Mouse (Mus musculus) frontal cortex, postnatal 25 days (tissue): ENCODE measurements at regions not wholly inside any gene's neighbourhood (a gene's known extent, or its start where the extent isn't known, plus 50 kb on each side); places are given as distances from the start of the nearest gene placed in this dataset.

Experiments used
- DNase-seq, 2 experiments: peaks; one replicate each; pipeline ENCODE4 v3.0.0; 2022; ENCODE audit warnings: low spot score in 2 of 2

DNA sequence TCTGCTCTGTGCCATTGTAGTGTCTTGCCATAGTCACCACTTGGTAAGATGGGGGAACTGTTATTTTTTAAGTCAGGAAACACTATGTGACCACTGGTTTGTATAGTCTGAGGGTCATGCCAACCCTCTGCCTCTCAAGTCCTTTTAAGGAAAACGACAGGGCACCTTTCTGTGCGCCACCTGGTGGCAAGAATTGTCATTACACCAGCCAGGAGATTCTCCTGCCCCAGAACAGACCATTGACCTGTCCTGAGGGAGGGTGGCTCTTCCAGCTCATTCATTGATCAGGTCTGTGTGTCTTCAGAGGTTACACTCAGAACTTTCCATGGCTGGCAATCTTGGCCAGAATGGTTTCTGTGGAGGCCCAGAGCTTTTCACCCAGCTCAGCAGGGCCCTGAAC lies 166.9 kb downstream of the Bmp7 start:
- DNase-seq = peak; percentile 37 to 54

- DNase-seq = no peak
These were observed 163.6 kb downstream of the Bmp7 start for GRCm38 (mm10) chr2:172776485-172776884.

GRCm38 (mm10) chr2:172777774-172778173 lies 162.3 kb downstream of the Bmp7 start:
- no peak for DNase-seq

GRCm38 (mm10) chr2:172779096-172779495 lies 161.0 kb downstream of the Bmp7 start:
- no peak for DNase-seq

DNA sequence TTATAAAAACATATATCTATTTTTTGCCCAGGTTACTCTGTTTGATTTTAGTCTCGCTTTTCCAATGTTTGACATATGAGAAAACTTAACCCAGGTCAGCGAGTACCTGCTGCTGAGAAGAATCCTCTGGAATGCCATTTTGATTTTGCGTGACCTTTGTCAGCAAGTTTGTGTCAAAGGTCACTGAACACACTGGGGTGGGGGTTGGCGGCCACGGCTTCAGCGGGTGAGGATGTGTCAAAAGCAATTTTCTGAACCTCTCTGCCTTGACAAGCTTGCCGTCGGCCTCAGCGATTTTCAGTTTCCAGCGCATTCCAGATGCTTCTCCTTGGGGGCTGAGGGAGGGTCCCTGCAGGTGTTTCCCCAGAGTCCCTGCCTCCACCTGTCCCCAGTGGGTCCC lies 157.4 kb downstream of the Bmp7 start:
- DNase-seq = no peak

- DNase-seq = no peak
These were observed 153.8 kb downstream of the Bmp7 start for GRCm38 (mm10) chr2:172786297-172786696.

DNA sequence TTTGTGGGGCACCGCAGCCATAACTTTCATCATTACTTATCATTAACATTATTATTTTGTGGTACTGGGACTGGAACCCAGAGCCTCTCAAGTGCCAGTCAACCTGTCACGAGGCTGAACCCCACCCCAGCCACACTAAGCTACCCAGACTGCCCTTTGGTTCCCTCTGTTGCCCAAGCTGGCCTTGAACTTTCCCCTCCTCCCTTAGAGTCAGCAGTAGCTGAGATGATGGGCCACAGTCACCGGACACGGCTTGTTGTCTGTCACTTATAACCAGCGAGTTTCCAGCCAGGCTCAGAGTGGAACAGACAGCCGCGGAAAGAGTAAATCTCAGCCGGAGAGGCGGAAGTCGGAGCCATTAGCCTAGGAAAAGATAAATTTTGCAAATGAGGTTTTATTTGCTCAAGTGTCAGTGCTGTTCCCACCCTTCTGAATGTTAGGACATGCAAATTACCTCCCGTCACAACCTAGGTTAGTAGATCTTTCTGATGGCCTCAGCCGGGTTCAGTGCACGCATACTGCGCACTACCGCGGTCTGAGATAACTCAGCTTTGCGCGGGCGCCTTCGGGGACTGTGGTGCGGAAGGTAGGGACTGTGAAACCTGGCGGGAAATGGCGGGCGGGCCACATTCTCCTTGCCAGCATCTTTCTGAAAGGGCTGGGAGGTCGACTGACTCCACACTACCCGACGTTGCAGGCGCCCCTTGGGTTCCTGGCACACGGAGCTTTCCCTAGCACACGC lies 152.7 kb downstream of the Bmp7 start:
- DNase-seq = no peak

GRCm38 (mm10) chr2:172789260-172789659 lies 150.9 kb downstream of the Bmp7 start:
- no peak for DNase-seq

DNA sequence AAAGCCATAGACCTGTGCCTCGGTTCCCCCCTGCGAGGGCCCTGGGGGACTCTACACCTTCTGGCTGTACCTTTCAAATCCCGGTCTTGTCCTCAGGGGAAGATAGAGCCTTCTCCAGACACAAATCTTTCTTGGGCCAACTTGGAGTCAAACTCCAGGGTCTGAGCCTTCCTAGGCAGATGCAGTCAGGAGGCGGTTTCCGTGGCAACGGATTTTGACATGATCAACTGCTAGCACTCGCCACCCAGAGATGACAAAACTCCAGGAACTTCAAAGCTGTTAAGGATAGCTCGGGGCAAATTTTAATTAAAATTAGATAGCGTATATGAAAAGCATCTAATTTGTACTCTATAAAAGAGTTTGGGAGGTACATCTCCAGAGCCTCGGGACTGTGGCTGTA lies 147.6 kb downstream of the Bmp7 start:
- DNase-seq = no peak

- DNase-seq = no peak
These were observed 146.1 kb downstream of the Bmp7 start for GRCm38 (mm10) chr2:172793991-172794390.

DNA sequence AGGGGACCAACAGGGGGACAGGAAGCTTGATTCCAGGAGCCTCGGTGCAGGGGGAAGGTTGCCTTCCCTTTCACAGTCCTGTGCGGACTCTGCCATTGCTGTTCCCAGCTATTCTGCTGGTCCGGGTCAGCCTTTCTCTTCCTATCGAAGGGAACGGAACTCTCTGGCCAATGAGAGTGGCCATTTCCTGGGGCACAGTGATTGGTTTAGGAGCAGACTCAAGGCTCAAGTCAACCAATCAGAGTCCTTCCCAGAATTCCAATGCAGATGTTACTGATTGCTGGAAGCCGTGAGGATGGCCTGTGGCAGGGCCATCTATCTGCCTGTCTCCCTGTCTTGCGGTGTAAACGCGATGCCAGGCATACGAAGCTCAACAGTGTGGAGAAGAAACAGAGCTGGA lies 145.3 kb downstream of the Bmp7 start:
- DNase-seq = no peak

GRCm38 (mm10) chr2:172796104-172796503 lies 144.0 kb downstream of the Bmp7 start:
- no peak for DNase-seq

GRCm38 (mm10) chr2:172796955-172797354 lies 143.2 kb downstream of the Bmp7 start:
- no peak for DNase-seq

DNA sequence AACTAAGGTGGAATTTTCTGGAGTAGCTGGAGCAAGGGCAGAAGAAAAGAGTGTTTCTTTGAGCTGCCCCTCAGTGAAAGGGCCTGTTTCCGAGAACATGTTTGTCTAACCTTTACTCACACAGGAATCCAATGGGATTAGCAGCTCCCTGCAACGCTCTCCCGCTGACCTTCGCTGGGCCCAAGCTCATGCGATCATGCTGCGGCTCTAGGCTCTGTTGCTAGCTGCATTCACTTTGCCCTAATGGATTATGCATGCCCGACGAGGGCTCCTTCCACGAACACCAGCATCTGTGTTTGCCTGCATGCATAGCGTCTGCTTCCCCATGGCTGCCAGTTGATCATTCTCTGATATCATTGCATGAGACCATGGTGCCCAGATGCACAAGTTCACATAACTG lies 140.2 kb downstream of the Bmp7 start:
- DNase-seq = no peak

DNA sequence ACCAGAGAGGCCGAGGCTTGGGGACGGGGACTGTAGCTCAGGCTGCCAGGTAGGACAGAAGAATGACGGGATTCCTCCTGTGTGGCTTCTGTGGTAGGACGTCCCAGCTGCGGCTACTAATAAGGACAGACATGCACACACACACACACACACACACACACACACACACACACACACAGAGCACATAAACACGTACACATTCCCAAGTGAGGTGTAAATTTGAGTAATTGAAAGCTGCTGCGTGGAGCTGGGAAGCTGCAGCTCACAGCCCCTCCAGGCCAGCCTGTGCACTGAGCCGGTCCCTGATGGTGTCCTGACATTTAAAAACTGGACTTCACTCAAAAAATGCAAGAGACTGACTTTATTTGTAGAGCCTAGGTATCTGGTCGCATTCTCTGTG lies 139.3 kb downstream of the Bmp7 start:
- no peak for DNase-seq

- no peak for DNase-seq
These were observed 138.3 kb downstream of the Bmp7 start for GRCm38 (mm10) chr2:172801804-172802203.

- DNase-seq = no peak
These were observed 132.7 kb downstream of the Bmp7 start for GRCm38 (mm10) chr2:172807446-172807845.

DNA sequence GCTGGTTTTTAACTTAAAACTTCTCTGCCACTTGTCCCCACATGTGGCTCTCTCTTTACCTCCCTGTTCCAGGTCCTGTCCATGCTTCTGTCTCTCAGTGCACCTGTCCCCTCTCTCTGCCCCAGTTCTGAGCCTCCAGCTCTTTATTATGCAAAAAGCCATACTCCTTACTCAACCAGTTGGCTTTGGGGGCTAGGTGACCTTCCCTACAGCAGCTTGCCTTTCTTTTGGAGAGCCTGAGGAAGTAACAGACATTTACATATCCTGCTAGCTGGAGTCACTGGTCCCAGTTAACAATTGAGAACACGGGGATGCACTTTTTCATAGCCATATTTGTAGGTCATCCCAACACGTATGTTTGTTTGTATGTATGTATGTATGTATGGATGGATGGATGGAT lies 130.8 kb downstream of the Bmp7 start:
- no peak for DNase-seq

DNA sequence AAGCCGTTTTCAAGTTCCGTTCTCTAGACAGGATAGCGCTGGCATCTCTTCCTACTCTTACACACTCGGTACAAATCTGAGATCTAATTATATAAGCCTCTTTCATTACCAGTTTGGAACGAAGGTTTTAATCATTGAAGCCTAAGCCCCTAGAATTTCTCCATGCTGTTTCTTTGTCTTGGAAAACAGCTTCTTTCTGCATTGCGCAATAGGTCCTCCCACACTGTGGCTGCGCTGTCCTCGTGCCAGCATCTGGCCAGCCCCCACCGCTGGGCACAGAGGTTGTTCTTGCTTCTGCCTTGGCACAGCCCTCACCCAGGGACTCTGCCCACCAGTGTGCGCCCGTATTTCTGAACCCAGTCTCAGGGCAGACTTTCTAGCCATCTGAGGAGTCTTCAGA lies 126.8 kb downstream of the Bmp7 start:
- DNase-seq = no peak

GRCm38 (mm10) chr2:172813906-172814305 lies 126.2 kb downstream of the Bmp7 start:
- DNase-seq = no peak

DNA sequence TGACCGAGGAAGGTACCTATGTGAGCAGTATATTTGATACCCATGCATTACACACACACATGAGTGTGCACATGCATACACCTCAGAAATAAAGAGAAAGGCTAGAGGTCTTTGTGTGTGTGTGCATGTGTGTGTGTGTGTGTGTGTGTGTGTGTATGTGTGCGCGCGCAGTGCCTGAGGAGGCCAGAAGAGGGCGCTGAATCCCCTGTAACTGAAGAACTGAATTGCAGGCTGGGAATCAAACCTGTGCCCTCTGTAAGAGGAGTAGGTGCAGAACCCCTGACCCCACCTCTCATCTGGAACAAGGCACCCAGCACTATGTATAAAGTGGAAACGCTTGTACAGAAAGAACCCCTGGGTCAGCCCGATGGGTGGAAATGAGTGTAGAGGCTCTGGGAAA lies 125.0 kb downstream of the Bmp7 start:
- DNase-seq = no peak

DNA sequence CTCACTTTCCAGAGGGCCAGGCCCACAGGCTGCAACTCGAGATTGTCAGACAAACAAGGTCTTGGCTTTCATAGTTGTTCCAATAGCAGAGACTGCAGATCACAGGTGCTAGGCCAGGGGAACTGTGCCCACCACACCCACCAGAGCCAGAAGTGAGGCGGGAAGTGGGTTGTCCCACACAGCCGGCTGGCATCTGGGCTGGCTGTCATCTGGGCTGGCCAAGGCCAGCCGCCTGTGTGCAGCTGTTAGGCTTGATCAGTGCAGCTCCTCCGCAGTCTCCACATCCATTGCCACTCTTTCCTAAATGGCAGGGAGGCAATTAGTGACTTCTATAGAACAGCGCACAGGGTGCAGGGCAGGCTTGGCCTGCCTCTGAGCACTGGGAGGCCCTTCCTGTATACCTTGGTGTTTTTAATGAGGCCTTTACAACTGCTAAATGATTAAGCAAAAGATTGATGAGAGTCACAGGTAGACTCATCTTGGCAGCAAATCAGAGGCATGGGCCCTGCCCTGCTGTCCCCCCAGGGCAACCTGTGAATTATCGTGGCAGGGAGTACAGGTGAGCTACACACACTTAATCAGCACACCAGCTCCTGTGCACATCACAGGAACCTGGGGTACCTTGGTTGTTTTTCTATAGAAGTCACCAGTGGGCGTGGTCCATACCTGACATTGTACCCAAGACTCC lies 122.9 kb downstream of the Bmp7 start:
- DNase-seq = no peak
